Comparison of ENCODE assay signal across 20 mouse cellular contexts in genomic region chr15:8429502-8429901, GRCm38 (mm10). TPM values are rescaled to one million over a fixed set of nuclear protein-coding genes. Genes with fewer than 3 reads are reported as not detected.
DNase-seq lines count a peak whose midpoint lies in the region; ATAC-seq and TF ChIP-seq lines count a peak whose summit lies in the region.
"Had no signal": no experiment of that assay in that cellular context is flagged by ENCODE, and none has a peak within 500 bp of the region (broad histone marks: within the 10 kb centered on the region; RNA-seq: fewer than 3 reads in every experiment).

No protein-coding gene starts in this region.

- H3K79me2 ChIP-seq in liver, adult 2 months (ENCODE audit: control insufficient read depth, insufficient read depth, low read length): peaks cover 31% of the 10 kb centered on the region

- TF ChIP-seq CTCF in liver, adult 2 months (IDR thresholded peaks at IDR 0.05; ENCODE audit: low read depth, low read length): no peak

- no peaks in the 10 kb centered on the region for H3K9me3 ChIP-seq in kidney, embryonic 14.5 days (ENCODE audit: control insufficient read depth, low read length)
- H3K9me3 ChIP-seq in intestine, embryonic 15.5 days: no peaks in the 10 kb centered on the region
- H3K9me3 ChIP-seq in hindbrain, embryonic 12.5 days (replicated peaks): no peaks in the 10 kb centered on the region
- H3K9me3 ChIP-seq: heart, embryonic 15.5 days; limb, embryonic 12.5 days; midbrain, embryonic 13.5 days had no signal

- no peaks in the 10 kb centered on the region for H3K4me1 ChIP-seq in kidney, embryonic 14.5 days (ENCODE audit: control insufficient read depth, insufficient read depth, low read length)
- peaks cover 10% of the 10 kb centered on the region; the same call in 1 of the 2 replicates for H3K4me1 ChIP-seq in liver, adult 2 months (ENCODE audit: control insufficient read depth, insufficient read depth, low read length)
- H3K4me1 ChIP-seq in intestine, embryonic 15.5 days (replicated peaks): 0 out of 2 replicates have a peak, but pooled peaks cover 3% of the 10 kb centered on the region
- H3K4me1 ChIP-seq in hindbrain, embryonic 12.5 days: no peaks in the 10 kb centered on the region
- H3K4me1 ChIP-seq: limb, embryonic 12.5 days had no signal

- no peak overlapping the region for H3K4me2 ChIP-seq in kidney, embryonic 14.5 days (replicated peaks; ENCODE audit: low read depth, low read length)
- H3K4me2 ChIP-seq in intestine, embryonic 15.5 days (replicated peaks): no peak overlapping the region
- no peak overlapping the region for H3K4me2 ChIP-seq in hindbrain, embryonic 12.5 days (replicated peaks)
- H3K4me2 ChIP-seq: heart, embryonic 15.5 days; hindbrain, embryonic 14.5 days; limb, embryonic 12.5 days; midbrain, embryonic 13.5 days had no signal

- H3K27ac ChIP-seq in kidney, embryonic 14.5 days (ENCODE audit: low read depth, low read length): no peak overlapping the region
- H3K27ac ChIP-seq in liver, adult 2 months (replicated peaks; ENCODE audit: insufficient read depth, low read depth, low read length): no peak overlapping the region
- H3K27ac ChIP-seq in intestine, embryonic 15.5 days: no peak overlapping the region
- H3K27ac ChIP-seq in hindbrain, embryonic 12.5 days: no peak overlapping the region
- H3K27ac ChIP-seq: heart, embryonic 15.5 days; hindbrain, embryonic 14.5 days; limb, embryonic 12.5 days; midbrain, embryonic 13.5 days had no signal

- H3K36me3 ChIP-seq in kidney, embryonic 14.5 days (ENCODE audit: control insufficient read depth, insufficient read depth, low read length): no peaks in the 10 kb centered on the region
- no peaks in the 10 kb centered on the region for H3K36me3 ChIP-seq in liver, adult 2 months (ENCODE audit: control insufficient read depth, insufficient read depth, low read length)
- H3K36me3 ChIP-seq in intestine, embryonic 15.5 days: no peaks in the 10 kb centered on the region
- H3K36me3 ChIP-seq in hindbrain, embryonic 12.5 days: no peaks in the 10 kb centered on the region
- H3K36me3 ChIP-seq: heart, embryonic 15.5 days; limb, embryonic 12.5 days; midbrain, embryonic 13.5 days had no signal

- 82% methylated on average over 5 of the region's 5 CpGs for WGBS in kidney, embryonic 14.5 days
- 29% methylated on average over 5 of the region's 5 CpGs for WGBS in liver, adult 2 months
- 70% methylated on average over 5 of the region's 5 CpGs for WGBS in intestine, embryonic 15.5 days
- 91% methylated on average over 5 of the region's 5 CpGs for WGBS in hindbrain, embryonic 12.5 days

- ATAC-seq in kidney, embryonic 14.5 days (ENCODE audit: low FRiP score, low TSS enrichment): no peak
- ATAC-seq in intestine, embryonic 15.5 days: peak; percentile 59; the same call in 1 of the 2 replicates
- no peak for ATAC-seq in hindbrain, embryonic 12.5 days (ENCODE audit: low FRiP score)
- ATAC-seq: forebrain, embryonic 14.5 days; inflammation-experienced regulatory T-cells, adult 6 months; midbrain, embryonic 13.5 days had no signal

- no peaks in the 10 kb centered on the region for H3K27me3 ChIP-seq in kidney, embryonic 14.5 days (ENCODE audit: control insufficient read depth, insufficient read depth, low read length)
- no peaks in the 10 kb centered on the region for H3K27me3 ChIP-seq in liver, adult 2 months (ENCODE audit: control insufficient read depth, insufficient read depth, low read length)
- no peaks in the 10 kb centered on the region for H3K27me3 ChIP-seq in intestine, embryonic 15.5 days (replicated peaks)
- H3K27me3 ChIP-seq in hindbrain, embryonic 12.5 days: no peaks in the 10 kb centered on the region
- H3K27me3 ChIP-seq: heart, embryonic 15.5 days; limb, embryonic 12.5 days; midbrain, embryonic 13.5 days had no signal

- no peak overlapping the region for H3K4me3 ChIP-seq in kidney, embryonic 14.5 days (ENCODE audit: low read length)
- no peak overlapping the region for H3K4me3 ChIP-seq in liver, adult 2 months (ENCODE audit: insufficient read depth, low read depth, low read length)
- H3K4me3 ChIP-seq in intestine, embryonic 15.5 days (replicated peaks): no peak overlapping the region
- no peak overlapping the region for H3K4me3 ChIP-seq in hindbrain, embryonic 12.5 days
- H3K4me3 ChIP-seq: heart, embryonic 15.5 days; limb, embryonic 12.5 days; midbrain, embryonic 13.5 days had no signal

- no peak overlapping the region for H3K9ac ChIP-seq in kidney, embryonic 14.5 days (ENCODE audit: low read depth, low read length)
- H3K9ac ChIP-seq in liver, adult 2 months (ENCODE audit: low read depth, low read length): no peak overlapping the region
- H3K9ac ChIP-seq in intestine, embryonic 15.5 days: no peak overlapping the region
- no peak overlapping the region for H3K9ac ChIP-seq in hindbrain, embryonic 12.5 days
- H3K9ac ChIP-seq: heart, embryonic 15.5 days; hindbrain, embryonic 14.5 days; limb, embryonic 12.5 days; midbrain, embryonic 13.5 days had no signal

- no peak for TF ChIP-seq POLR2A in liver, adult 2 months (IDR thresholded peaks at IDR 0.05; ENCODE audit: extremely low read depth, insufficient read depth, low read length)

- DNase-seq in kidney, adult 11 months: peak; percentile 36
- peak; percentile 75 for DNase-seq in liver, adult 2 months (ENCODE audit: extremely low read depth, low read depth, low spot score)
- no peak for DNase-seq in liver
- DNase-seq in lung, postnatal 25 days (ENCODE audit: low spot score): peak; percentile 47
- DNase-seq in gastrocnemius, adult 18-20 months (ENCODE audit: low spot score): no peak
- DNase-seq: adrenal gland, postnatal 14 days; cerebellum, adult 8-10 months; cerebellum, postnatal 36 days; embryo, embryonic 11 days; heart, postnatal 36 days; spleen, adult 18-20 months had no signal

RNA-seq across cellular contexts. Expression of gene Nipbl, which starts 14.8 kb away (rescaled TPM):
- 21.4 and 27.4 TPM in 2 replicates for polyA plus RNA-seq in kidney, embryonic 14.5 days (2014; fragmentation: Nextera tagmentation; extraction: Ambion mirVana)
- total RNA-seq in liver, adult 2 months (2014; rRNA removed): 16.7 and 17.5 TPM in 2 replicates
- 1.8 and 1.9 TPM in 2 replicates for polyA plus RNA-seq in liver, adult 2 months (2012; rRNA removed)
- polyA plus RNA-seq in intestine, embryonic 15.5 days (2015; fragmentation: Nextera tagmentation; extraction: Ambion mirVana): 14.6 and 14.7 TPM in 2 replicates
- 22.7 and 23.2 TPM in 2 replicates for polyA plus RNA-seq in hindbrain, embryonic 12.5 days (2016; fragmentation: Nextera tagmentation; extraction: Ambion mirVana)
- total RNA-seq in gastrocnemius, adult 18-20 months (2021): 10 to 100 TPM; 19.3 to 22.3 TPM

Comparison
In these comparisons a context has a peak if more than half of its experiments do, and no peak if none do; other contexts are left out.
1. DNase-seq: peak in kidney, adult 11 months (single experiment), liver, adult 2 months (single experiment) and lung, postnatal 25 days (single experiment); none in liver (single experiment) and gastrocnemius, adult 18-20 months (single experiment).